In genomic region chr5:124056219-124056618, GRCm38 (mm10) we compare ENCODE assay signal across 18 mouse cellular contexts. TPM values are rescaled to one million over a fixed set of nuclear protein-coding genes. Genes with fewer than 3 reads are reported as not detected.
A peak's percentile ranks its signal among the peaks of the same experiment; 100 is the strongest.
DNase-seq lines count a peak whose midpoint lies in the region; ATAC-seq and TF ChIP-seq lines count a peak whose summit lies in the region.
"Had no signal": no experiment of that assay in that cellular context is flagged by ENCODE, and none has a peak within 500 bp of the region (broad histone marks: within the 10 kb centered on the region; RNA-seq: fewer than 3 reads in every experiment).

No protein-coding gene starts in this region.

- no peak overlapping the region for H3K4me3 ChIP-seq in kidney, postnatal 0 days (replicated peaks; ENCODE audit: low read depth, low read length)
- H3K4me3 ChIP-seq in E14TG2a.4 (replicated peaks; ENCODE audit: low read length), result no peak overlapping the region
- H3K4me3 ChIP-seq: hindbrain, embryonic 10.5 days; limb, embryonic 12.5 days; liver, embryonic 15.5 days had no signal

- TF ChIP-seq POLR2A in brain, embryonic 14.5 days (IDR thresholded peaks at IDR 0.05; ENCODE audit: borderline replicate concordance, extremely low read depth, insufficient read depth, insufficient read length, poor library complexity, severe bottlenecking), result no peak

- H3K9me3 ChIP-seq in kidney, postnatal 0 days (replicated peaks; ENCODE audit: low read length), result no peaks in the 10 kb centered on the region
- H3K9me3 ChIP-seq in E14TG2a.4 (ENCODE audit: low read length), result peaks cover 5% of the 10 kb centered on the region; the same call in 1 of the 2 replicates

- no peak overlapping the region for H3K4me2 ChIP-seq in kidney, postnatal 0 days (ENCODE audit: low read length)
- H3K4me2 ChIP-seq: limb, embryonic 12.5 days; liver, embryonic 15.5 days had no signal

- no peaks in the 10 kb centered on the region for H3K4me1 ChIP-seq in kidney, postnatal 0 days (replicated peaks; ENCODE audit: insufficient read depth, low read length)
- H3K4me1 ChIP-seq in E14TG2a.4 (replicated peaks; ENCODE audit: low read depth, low read length), result peaks cover 22% of the 10 kb centered on the region
- H3K4me1 ChIP-seq: limb, embryonic 12.5 days had no signal

- no peaks in the 10 kb centered on the region for H3K27me3 ChIP-seq in kidney, postnatal 0 days (ENCODE audit: insufficient read depth, low read length)
- H3K27me3 ChIP-seq in E14TG2a.4 (ENCODE audit: insufficient read depth, low read length), result peaks cover 8% of the 10 kb centered on the region
- H3K27me3 ChIP-seq: limb, embryonic 12.5 days; liver, embryonic 15.5 days had no signal

- no peak overlapping the region for H3K9ac ChIP-seq in kidney, postnatal 0 days (ENCODE audit: low read depth, low read length)
- H3K9ac ChIP-seq: limb, embryonic 12.5 days; liver, embryonic 15.5 days had no signal

- 100% methylated on average over 1 of the region's 1 CpGs for WGBS in kidney, postnatal 0 days

- no peak for ATAC-seq in kidney, postnatal 0 days (replicated peaks; ENCODE audit: low FRiP score, low read depth)
- no peak for ATAC-seq in inflammation-experienced regulatory T-cells, adult 6 months
- ATAC-seq: forebrain, embryonic 14.5 days; midbrain, embryonic 16.5 days had no signal

- no peak for DNase-seq in kidney, postnatal 0 days (ENCODE audit: low spot score)
- DNase-seq in kidney, postnatal 4 days, result no peak
- peak; percentile 34 to 43 for DNase-seq in B cell, adult 2 months
- no peak for DNase-seq in brain, embryonic 14.5 days (ENCODE audit: low read depth)
- no peak for DNase-seq in testis, postnatal 10 days (ENCODE audit: low spot score)
- DNase-seq: adrenal gland, adult 8-10 months; cerebellum, adult 9-11 months; gastrocnemius, postnatal 36 days; kidney, postnatal 14 days; lung, postnatal 14 days; thymus, postnatal 14 days had no signal

- no peaks in the 10 kb centered on the region for H3K36me3 ChIP-seq in kidney, postnatal 0 days (ENCODE audit: insufficient read depth, low read length)
- no peaks in the 10 kb centered on the region for H3K36me3 ChIP-seq in E14TG2a.4 (ENCODE audit: insufficient read depth, low read length)
- H3K36me3 ChIP-seq: hindbrain, embryonic 10.5 days; limb, embryonic 12.5 days; liver, embryonic 15.5 days had no signal

- no peak overlapping the region for H3K27ac ChIP-seq in kidney, postnatal 0 days
- H3K27ac ChIP-seq: hindbrain, embryonic 10.5 days; limb, embryonic 12.5 days; liver, embryonic 15.5 days had no signal

- peak; percentile 36; the same call in 1 of the 2 replicates for TF ChIP-seq CTCF in kidney, postnatal 0 days (IDR thresholded peaks at IDR 0.05; ENCODE audit: low read depth)
- TF ChIP-seq CTCF in E14TG2a.4 (conservative IDR thresholded peaks at IDR 0.05; ENCODE audit: low read length), result peak; percentile 34
- peak; percentile 17; the same call in 1 of the 2 replicates for TF ChIP-seq CTCF in brain, embryonic 14.5 days (IDR thresholded peaks at IDR 0.05; ENCODE audit: borderline replicate concordance, extremely low read depth, insufficient read depth, insufficient read length)

RNA-seq across cellular contexts. Expression of gene Vps37b, which starts 24.1 kb away (rescaled TPM):
- 30.7 and 31.7 TPM in 2 replicates for polyA plus RNA-seq in kidney, postnatal 0 days (2015; fragmentation: Nextera tagmentation; extraction: Ambion mirVana)
- 79.9 and 107 TPM in 2 replicates for polyA plus RNA-seq in brain, embryonic 14.5 days (2012; rRNA removed)
- polyA plus RNA-seq in inflammation-experienced regulatory T-cells, adult 6 months (2017; shearing (Covaris generic)), result 10 to 100 TPM; 18.4 to 21.9 (median 18.7) TPM

RNA-seq across cellular contexts. Expression of gene Abcb9, which starts 39.4 kb away (rescaled TPM):
- polyA plus RNA-seq in kidney, postnatal 0 days (2015; fragmentation: Nextera tagmentation; extraction: Ambion mirVana), result 3.3 TPM in 2 replicates
- 6.5 and 9.6 TPM in 2 replicates for polyA plus RNA-seq in brain, embryonic 14.5 days (2012; rRNA removed)
- polyA plus RNA-seq in inflammation-experienced regulatory T-cells, adult 6 months (2017; shearing (Covaris generic)), result 10 to 100 TPM; 13.2 to 23.3 (median 16.7) TPM

RNA-seq across cellular contexts. Expression of gene Ogfod2, which starts 55.9 kb away (rescaled TPM):
- polyA plus RNA-seq in kidney, postnatal 0 days (2015; fragmentation: Nextera tagmentation; extraction: Ambion mirVana), result 30.3 and 31.6 TPM in 2 replicates
- 38.1 and 47.2 TPM in 2 replicates for polyA plus RNA-seq in brain, embryonic 14.5 days (2012; rRNA removed)
- 10 to 100 TPM; 16.0 to 23.0 (median 22.9) TPM for polyA plus RNA-seq in inflammation-experienced regulatory T-cells, adult 6 months (2017; shearing (Covaris generic))

RNA-seq across cellular contexts. Expression of gene Arl6ip4, which starts 59.7 kb away (rescaled TPM):
- polyA plus RNA-seq in kidney, postnatal 0 days (2015; fragmentation: Nextera tagmentation; extraction: Ambion mirVana), result 103 TPM in 2 replicates
- 64.5 and 67.8 TPM in 2 replicates for polyA plus RNA-seq in brain, embryonic 14.5 days (2012; rRNA removed)
- polyA plus RNA-seq in inflammation-experienced regulatory T-cells, adult 6 months (2017; shearing (Covaris generic)), result 10 to 100 TPM; 55.1 to 59.0 (median 56.1) TPM

Comparison
In these comparisons a context has a peak if more than half of its experiments do, and no peak if none do; other contexts are left out.
1. DNase-seq: peak in B cell, adult 2 months (2 of 2); none in kidney, postnatal 0 days (single experiment), kidney, postnatal 4 days (0 of 2), brain, embryonic 14.5 days (single experiment) and testis, postnatal 10 days (single experiment).
2. Peak in every context shown above with its lines, with median percentiles within 50 percentile points of each other: CTCF ChIP-seq.